Mouse (Mus musculus) CH12.LX (cell line): ENCODE results near the gene Tshb. TPM values are rescaled to one million over a fixed set of nuclear protein-coding genes. Genes with fewer than 3 reads are reported as not detected.

Source experiments
- DNase-seq: peaks from one replicate; pipeline ENCODE4 v3.0.0-alpha.2; 2013; ENCODE audit errors: extremely low read depth
- H3K27ac ChIP-seq: 2 replicates; pipeline ENCODE4 v1.5.1; 2012; ENCODE audit warnings: low read depth, mild to moderate bottlenecking, control low read depth, moderate library complexity; ENCODE audit not compliant: insufficient read depth
- H3K27me3 ChIP-seq: replicated peaks from 2 replicates; pipeline ENCODE3; 2012; ENCODE audit warnings: inconsistent platforms
- H3K36me3 ChIP-seq, 2 experiments: replicated peaks in 1 of 2; 2 replicates each; pipeline versions ENCODE3 to v1.6.1; 2012; ENCODE audit warnings: inconsistent platforms in 1 of 2, low read length in 1 of 2, mild to moderate bottlenecking in 1 of 2, mixed read lengths in 1 of 2, moderate library complexity in 1 of 2; ENCODE audit not compliant: control insufficient read depth in 1 of 2, insufficient read depth in 1 of 2
- H3K4me1 ChIP-seq, 2 experiments: 2 replicates each; pipeline ENCODE4 v1.6.1; 2012; ENCODE audit warnings: inconsistent platforms in 1 of 2, moderate library complexity in 1 of 2; ENCODE audit not compliant: insufficient read depth in 2 of 2, control insufficient read depth in 1 of 2
- H3K4me2 ChIP-seq: 2 replicates; pipeline ENCODE4 v1.6.1; 2012; ENCODE audit warnings: low read depth, mild to moderate bottlenecking, control low read depth; ENCODE audit not compliant: poor library complexity, insufficient read depth, severe bottlenecking
- H3K4me3 ChIP-seq, 3 experiments: fragments of 150-350 bp in 1 of 3; sonication (generic) in 1 of 3; replicated peaks in 1 of 3; 2 replicates each; pipeline versions ENCODE3 to v1.5.1; 2011 to 2012; ENCODE audit warnings: low read depth in 2 of 3, low read length in 2 of 3, mild to moderate bottlenecking in 2 of 3, moderate library complexity in 2 of 3, control low read depth in 1 of 3, improper control_type of control experiment in 1 of 3, inconsistent platforms in 1 of 3, mixed read lengths in 1 of 3; ENCODE audit not compliant: poor library complexity in 1 of 3
- H3K79me2 ChIP-seq: replicated peaks from 2 replicates; pipeline ENCODE4 v1.6.1; 2012; ENCODE audit warnings: mild to moderate bottlenecking, moderate library complexity; ENCODE audit not compliant: control insufficient read depth, poor library complexity, insufficient read depth, severe bottlenecking; ENCODE audit errors: extremely low read depth
- H3K9ac ChIP-seq: 2 replicates; pipeline ENCODE4 v1.6.1; 2012; ENCODE audit warnings: low read depth, mild to moderate bottlenecking, control low read depth, moderate library complexity; ENCODE audit not compliant: insufficient read depth
- H3K9me3 ChIP-seq: replicated peaks from 2 replicates; pipeline ENCODE3; 2012; ENCODE audit warnings: low read length, inconsistent platforms, mixed read lengths
- BHLHE40 ChIP-seq: IDR thresholded peaks from 2 replicates; pipeline ENCODE4 v1.6.1; 2011; ENCODE audit warnings: mild to moderate bottlenecking, low read depth, low read length, improper control_type of control experiment
- CHD1 ChIP-seq: IDR thresholded peaks from 2 replicates; pipeline ENCODE4 v1.6.1; 2012; ENCODE audit warnings: low read depth, low read length, improper control_type of control experiment, inconsistent platforms
- CTCF ChIP-seq, 2 experiments: IDR thresholded peaks in 1 of 2; conservative IDR thresholded peaks in 1 of 2; 2 replicates each; pipeline ENCODE4 v1.5.1; 2011 to 2012; ENCODE audit warnings: low read depth in 2 of 2, low read length in 2 of 2, improper control_type of control experiment in 1 of 2, inconsistent platforms in 1 of 2, mild to moderate bottlenecking in 1 of 2, moderate library complexity in 1 of 2
- E2F4 ChIP-seq: IDR thresholded peaks from 2 replicates; pipeline ENCODE4 v1.6.1; 2011; ENCODE audit warnings: low read depth, low read length, improper control_type of control experiment; ENCODE audit not compliant: insufficient replicate concordance
- GABPA ChIP-seq: IDR thresholded peaks from 2 replicates; pipeline ENCODE4 v1.6.1; 2012; ENCODE audit warnings: low read depth, low read length, improper control_type of control experiment, inconsistent platforms; ENCODE audit not compliant: insufficient replicate concordance
- IRF4 ChIP-seq: IDR thresholded peaks from 2 replicates; pipeline ENCODE4 v1.6.1; 2014; ENCODE audit warnings: low read depth, mild to moderate bottlenecking, inconsistent platforms, low read length, improper control_type of control experiment
- JUN ChIP-seq: IDR thresholded peaks from 2 replicates; pipeline ENCODE4 v1.6.1; 2011; ENCODE audit warnings: low read depth, mild to moderate bottlenecking, low read length, improper control_type of control experiment, moderate library complexity; ENCODE audit not compliant: insufficient read depth
- MAFK ChIP-seq: IDR thresholded peaks from 2 replicates; pipeline ENCODE4 v1.6.1; 2011; ENCODE audit warnings: low read length, improper control_type of control experiment; ENCODE audit not compliant: insufficient replicate concordance
- MAX ChIP-seq: IDR thresholded peaks from 2 replicates; pipeline ENCODE4 v1.6.1; 2011; ENCODE audit warnings: low read length, improper control_type of control experiment
- MAZ ChIP-seq: IDR thresholded peaks from 2 replicates; pipeline ENCODE4 v1.6.1; 2012; ENCODE audit warnings: low read depth, mild to moderate bottlenecking, inconsistent platforms, low read length, improper control_type of control experiment, moderate library complexity
- MXI1 ChIP-seq: IDR thresholded peaks from 2 replicates; pipeline ENCODE4 v1.6.1; 2011; ENCODE audit warnings: mild to moderate bottlenecking, low read depth, low read length, improper control_type of control experiment
- MYC ChIP-seq: IDR thresholded peaks from 2 replicates; pipeline ENCODE4 v1.6.1; 2011; ENCODE audit warnings: low read depth, mild to moderate bottlenecking, improper control_type of control experiment, low read length
- NRF1 ChIP-seq: IDR thresholded peaks from 2 replicates; pipeline ENCODE4 v1.6.1; 2014; ENCODE audit warnings: low read depth, mild to moderate bottlenecking, inconsistent platforms, low read length, improper control_type of control experiment, moderate library complexity
- POLR2AphosphoS2 ChIP-seq: IDR thresholded peaks from 2 replicates; pipeline ENCODE4 v1.6.1; 2011; ENCODE audit warnings: low read depth, low read length, improper control_type of control experiment
- RAD21 ChIP-seq: IDR thresholded peaks from 2 replicates; pipeline ENCODE4 v1.6.1; 2011; ENCODE audit warnings: low read depth, mild to moderate bottlenecking, low read length, improper control_type of control experiment, moderate library complexity
- RCOR1 ChIP-seq: conservative IDR thresholded peaks from 2 replicates; pipeline ENCODE4 v1.6.1; 2012; ENCODE audit warnings: low read depth, mild to moderate bottlenecking, inconsistent platforms, low read length, improper control_type of control experiment
- SMC3 ChIP-seq: IDR thresholded peaks from 2 replicates; pipeline ENCODE4 v1.6.1; 2011; ENCODE audit warnings: low read depth, low read length, improper control_type of control experiment
- TCF12 ChIP-seq: IDR thresholded peaks from 2 replicates; pipeline ENCODE4 v1.6.1; 2014; ENCODE audit warnings: low read depth, mild to moderate bottlenecking, inconsistent platforms, low read length, improper control_type of control experiment
- UBTF ChIP-seq: IDR thresholded peaks from 2 replicates; pipeline ENCODE4 v1.6.1; 2012; ENCODE audit warnings: low read depth, mild to moderate bottlenecking, inconsistent platforms, low read length, improper control_type of control experiment, moderate library complexity
- USF1 ChIP-seq: IDR thresholded peaks from 2 replicates; pipeline ENCODE4 v1.6.1; 2014; ENCODE audit warnings: low read depth, mild to moderate bottlenecking, inconsistent platforms, low read length, improper control_type of control experiment
- USF2 ChIP-seq: conservative IDR thresholded peaks from 2 replicates; pipeline ENCODE4 v1.6.1; 2011; ENCODE audit warnings: low read depth, low read length, improper control_type of control experiment
- ZC3H11A ChIP-seq: IDR thresholded peaks from 2 replicates; pipeline ENCODE4 v1.6.1; 2012; ENCODE audit warnings: low read depth, mild to moderate bottlenecking, inconsistent platforms, low read length, improper control_type of control experiment
- ZKSCAN1 ChIP-seq: IDR thresholded peaks from 2 replicates; pipeline ENCODE4 v1.6.1; 2012; ENCODE audit warnings: low read depth, inconsistent platforms, low read length, improper control_type of control experiment, borderline replicate concordance
- ZMIZ1 ChIP-seq: IDR thresholded peaks from 2 replicates; pipeline ENCODE4 v1.6.1; 2012; ENCODE audit warnings: low read depth, mild to moderate bottlenecking, inconsistent platforms, low read length, improper control_type of control experiment
- ZNF384 ChIP-seq: IDR thresholded peaks from 2 replicates; pipeline ENCODE4 v1.6.1; 2012; ENCODE audit warnings: low read depth, low read length, improper control_type of control experiment, inconsistent platforms
- dilution Hi-C: fragments of 300-500 bp; cut with MboI; formaldehyde crosslinking; loops from 2 replicates; pipeline ENCODE4 v1.14.3; 2020; ENCODE audit warnings: low sequenced_read_pairs; ENCODE audit not compliant: extremely low pct_unique_long_range_greater_than_20kb, extremely low pct_ligation_motif_present
- in situ Hi-C: fragments of 300-500 bp; cut with MboI; formaldehyde crosslinking; loops from 3 replicates; pipeline ENCODE4 v1.14.3; 2019; ENCODE audit warnings: low sequenced_read_pairs, low pct_ligation_motif_present, low pct_unique_long_range_greater_than_20kb, mixed read lengths
- polyA plus RNA-seq: library from polyadenylated mRNA; unstranded; fragments of >175 nt; gene quantifications from 2 replicates; pipeline ENCODE4 v1.2.1, GENCODE M21; 2012; ENCODE audit warnings: low read depth; ENCODE audit not compliant: insufficient read length
- total RNA-seq, 2 experiments: library from RNA; depleted of rRNA; stranded (reverse); fragments of 300-350 nt in 1 of 2; fragments of >200 nt in 1 of 2; gene quantifications; 2 replicates each; pipeline ENCODE4 v1.2.3; 2012 to 2014

Gene Tshb
- total and polyA plus RNA-seq, 3 experiments: 0.19 TPM; not detected in 2

GRCm38 (mm10) chr3:102731112-102731511, 51.4 kb downstream of the Tshb start:
- no peak overlapping the region for H3K27ac ChIP-seq
- H3K27me3 ChIP-seq: no peaks in the 10 kb centered on the region
- no peak for DNase-seq
- no peak overlapping the region for H3K9ac ChIP-seq
- no peaks in the 10 kb centered on the region for H3K36me3 ChIP-seq
- H3K4me3 ChIP-seq: no peak overlapping the region
- no peaks in the 10 kb centered on the region for H3K9me3 ChIP-seq
- dilution Hi-C loops: no loop called here
- in situ Hi-C loops: no loop called here
- H3K79me2 ChIP-seq: no peaks in the 10 kb centered on the region
- peaks cover 10 to 39% of the 10 kb centered on the region in 2 experiments for H3K4me1 ChIP-seq
- no peak for TF ChIP-seq TCF12
- no peak for TF ChIP-seq MAX
- no peak for TF ChIP-seq MYC
- no peak for TF ChIP-seq E2F4
- no peak for TF ChIP-seq BHLHE40
- TF ChIP-seq RAD21: no peak
- no peak for TF ChIP-seq MAZ
- TF ChIP-seq SMC3: no peak
- no peak for TF ChIP-seq JUN
- no peak for TF ChIP-seq USF2
- H3K4me2 ChIP-seq: no peak overlapping the region

- dilution Hi-C loops: no loop called here
Measured at GRCm38 (mm10) chr3:102729416-102729815, 53.1 kb downstream of the Tshb start.

More at GRCm38 (mm10) chr3:102729416-102729815, 53.1 kb downstream of the Tshb start:
- in situ Hi-C loops: no loop called here
- H3K4me3 ChIP-seq: no peak overlapping the region
- H3K9ac ChIP-seq: no peak overlapping the region
- H3K4me2 ChIP-seq: no peak overlapping the region
- H3K27ac ChIP-seq: no peak overlapping the region
- peaks cover 20 to 45% of the 10 kb centered on the region in 2 experiments for H3K4me1 ChIP-seq
- no peak for DNase-seq
- no peak for TF ChIP-seq ZNF384
- TF ChIP-seq UBTF: no peak
- no peak for TF ChIP-seq MAFK
- TF ChIP-seq CHD1: no peak
- TF ChIP-seq ZMIZ1: no peak
- TF ChIP-seq USF1: no peak
- TF ChIP-seq IRF4: no peak
- TF ChIP-seq CTCF (conservative IDR thresholded peaks at IDR 0.05 in 1 of 2, IDR thresholded peaks at IDR 0.05 in 1 of 2; ENCODE audit: low read depth in 2 of 2, low read length in 2 of 2): no peak
- no peak for TF ChIP-seq ZC3H11A
- TF ChIP-seq BHLHE40: no peak
- no peak for TF ChIP-seq GABPA
- TF ChIP-seq RAD21: no peak
- no peak for TF ChIP-seq POLR2AphosphoS2
- TF ChIP-seq ZKSCAN1: no peak
- TF ChIP-seq RCOR1: no peak
- TF ChIP-seq MAZ: no peak
- no peak for TF ChIP-seq MAX
- TF ChIP-seq MXI1: no peak
- no peak for TF ChIP-seq NRF1
- no peak for TF ChIP-seq MYC
- H3K27me3 ChIP-seq: no peaks in the 10 kb centered on the region
- H3K36me3 ChIP-seq: no peaks in the 10 kb centered on the region
- no peaks in the 10 kb centered on the region for H3K9me3 ChIP-seq
- H3K79me2 ChIP-seq: no peaks in the 10 kb centered on the region
